Mouse (Mus musculus) forebrain, postnatal 0 days (tissue): Measurements from ENCODE around the gene Nelfb. TPM values are rescaled to one million over a fixed set of nuclear protein-coding genes. Genes with fewer than 3 reads are reported as not detected.
A peak's percentile ranks its signal among the peaks of the same experiment; 100 is the strongest.

Source experiments
- ATAC-seq: fragments of 200-750 bp; cut with Nextera tagmentation; 2 replicates; pipeline ENCODE4 v1.8.0; 2017; ENCODE audit warnings: mild to moderate bottlenecking, moderate library complexity
- DNase-seq: peaks from one replicate; pipeline ENCODE4 v3.0.0-alpha.2; 2015
- H3K27ac ChIP-seq: fragments of 300-500 bp; sonication (generic); 2 replicates; pipeline ENCODE4 v1.5.1; 2014; ENCODE audit warnings: low read depth, mild to moderate bottlenecking, antibody characterized with exemption, low read length, moderate library complexity, mixed read lengths
- H3K27me3 ChIP-seq: fragments of 300-500 bp; sonication (generic); 2 replicates; pipeline ENCODE4 v1.6.1; 2014; ENCODE audit warnings: mild to moderate bottlenecking, low read length, mixed read lengths; ENCODE audit not compliant: insufficient read depth
- H3K36me3 ChIP-seq: fragments of 300-500 bp; sonication (generic); 2 replicates; pipeline ENCODE4 v1.6.1; 2014; ENCODE audit warnings: mild to moderate bottlenecking, moderate library complexity; ENCODE audit not compliant: insufficient read depth
- H3K4me1 ChIP-seq: fragments of 300-500 bp; sonication (generic); 2 replicates; pipeline ENCODE4 v1.6.1; 2014; ENCODE audit warnings: antibody characterized with exemption; ENCODE audit not compliant: insufficient read depth
- H3K4me2 ChIP-seq: fragments of 300-500 bp; sonication (generic); 2 replicates; pipeline ENCODE4 v1.6.1; 2014; ENCODE audit warnings: low read depth, mild to moderate bottlenecking, moderate library complexity
- H3K4me3 ChIP-seq: fragments of 300-500 bp; sonication (generic); 2 replicates; pipeline ENCODE4 v1.5.1; 2014; ENCODE audit warnings: low read depth, low read length, mixed read lengths
- H3K9ac ChIP-seq: fragments of 300-500 bp; sonication (generic); 2 replicates; pipeline ENCODE4 v1.6.1; 2014; ENCODE audit warnings: mild to moderate bottlenecking
- H3K9me3 ChIP-seq: fragments of 300-500 bp; sonication (generic); 2 replicates; pipeline ENCODE4 v1.6.1; 2016; ENCODE audit warnings: low read length
- CTCF ChIP-seq: sonication (generic); IDR thresholded peaks from 2 replicates; pipeline ENCODE4 v1.5.1; 2016; ENCODE audit warnings: antibody characterized with exemption, control low read depth, low read depth
- WGBS: fragments of 180-500 bp; shearing (Covaris S2); extraction: QIAGEN DNeasy Blood & Tissue Kit; methylation state at CpG from one replicate; pipeline ENCODE4 v1.1.7; 2014; 5-methylcytosine and 5-hydroxymethylcytosine counted together
- polyA plus RNA-seq: library from polyadenylated mRNA; unstranded; fragments of >200 nt; fragmentation: Nextera tagmentation; extraction: Ambion mirVana; gene quantifications from 2 replicates; pipeline ENCODE4 v1.2.1, GENCODE M21; 2015
- total RNA-seq: library from RNA; depleted of rRNA; stranded (reverse); fragments of >200 nt; gene quantifications from 2 replicates; pipeline ENCODE4 v1.2.3, GENCODE M21; 2014

Nelfb gene
- total and polyA plus RNA-seq, 2 experiments from 2014 or later, result 76.1 to 115 TPM

GRCm38 (mm10) chr2:25177685-25178084 is 33.6 kb downstream of the Nelfb start:
- Histone ChIP-seq H3K4me3 (no peak overlapping the region), H3K9me3 (no peaks in the 10 kb centered on the region), H3K4me1 (peaks cover 10% of the 10 kb centered on the region; the same call in 1 of the 2 replicates), H3K27me3 (no peaks in the 10 kb centered on the region), H3K27ac (peak overlapping the region; percentile 78), H3K36me3 (no peaks in the 10 kb centered on the region), H3K4me2 (0 out of 2 replicates have a peak overlapping the region, but pooled peaks have one; percentile 13), H3K9ac (peak overlapping the region; percentile 15; the same call in 1 of the 2 replicates)
- 11% methylated on average over 6 of the region's 6 CpGs for WGBS
- peak; percentile 57 for DNase-seq
- peak; percentile 13 for ATAC-seq
- no peak for TF ChIP-seq CTCF

GRCm38 (mm10) chr2:25177076-25177475 is 34.2 kb downstream of the Nelfb start:
- Histone ChIP-seq H3K27ac (peak overlapping the region; percentile 70), H3K9me3 (no peaks in the 10 kb centered on the region), H3K9ac (peak overlapping the region; percentile 15; the same call in 1 of the 2 replicates), H3K4me1 (peaks cover 6% of the 10 kb centered on the region; the same call in 1 of the 2 replicates), H3K27me3 (no peaks in the 10 kb centered on the region), H3K36me3 (no peaks in the 10 kb centered on the region), H3K4me2 (peak overlapping the region; percentile 9; the same call in 1 of the 2 replicates), H3K4me3 (no peak overlapping the region)
- ATAC-seq (no peak), DNase-seq (no peak)
- 21% methylated on average over 4 of the region's 4 CpGs for WGBS
- no peak for TF ChIP-seq CTCF

- no peak overlapping the region for H3K27ac ChIP-seq
- no peak for DNase-seq
- no peak for TF ChIP-seq CTCF
Measured at GRCm38 (mm10) chr2:25176573-25176972, 34.7 kb downstream of the Nelfb start.

GRCm38 (mm10) chr2:25175690-25176078 is 35.6 kb downstream of the Nelfb start:
- no peak for TF ChIP-seq CTCF
- H3K9ac ChIP-seq, result no peak overlapping the region
- no peak overlapping the region for H3K27ac ChIP-seq
- ATAC-seq, result no peak
- H3K27me3 ChIP-seq, result no peaks in the 10 kb centered on the region
- H3K4me1 ChIP-seq, result peaks cover 2% of the 10 kb centered on the region; the same call in 1 of the 2 replicates
- H3K4me2 ChIP-seq, result no peak overlapping the region
- 74% methylated on average over 4 of the region's 4 CpGs for WGBS
- H3K4me3 ChIP-seq, result no peak overlapping the region
- H3K9me3 ChIP-seq, result no peaks in the 10 kb centered on the region
- H3K36me3 ChIP-seq, result no peaks in the 10 kb centered on the region
- no peak for DNase-seq

More at GRCm38 (mm10) chr2:25176573-25176972, 34.7 kb downstream of the Nelfb start:
- no peak overlapping the region for H3K4me2 ChIP-seq
- H3K9me3 ChIP-seq, result no peaks in the 10 kb centered on the region
- H3K36me3 ChIP-seq, result no peaks in the 10 kb centered on the region
- no peak for ATAC-seq
- peaks cover 2% of the 10 kb centered on the region; the same call in 1 of the 2 replicates for H3K4me1 ChIP-seq
- 66% methylated on average over 6 of the region's 6 CpGs for WGBS
- no peak overlapping the region for H3K9ac ChIP-seq
- no peaks in the 10 kb centered on the region for H3K27me3 ChIP-seq
- no peak overlapping the region for H3K4me3 ChIP-seq

- Histone ChIP-seq H3K27ac (no peak overlapping the region), H3K9me3 (no peaks in the 10 kb centered on the region), H3K27me3 (no peaks in the 10 kb centered on the region), H3K4me2 (no peak overlapping the region), H3K4me1 (peaks cover 2% of the 10 kb centered on the region; the same call in 1 of the 2 replicates), H3K4me3 (no peak overlapping the region), H3K9ac (no peak overlapping the region), H3K36me3 (no peaks in the 10 kb centered on the region)
- WGBS, result 63% methylated on average over 7 of the region's 7 CpGs
- DNase-seq (no peak), ATAC-seq (no peak)
- no peak for TF ChIP-seq CTCF
Measured at GRCm38 (mm10) chr2:25174866-25175689, 36.2 kb downstream of the Nelfb start.

- WGBS, result 98% methylated on average over 4 of the region's 4 CpGs
- TF ChIP-seq CTCF, result no peak
- H3K27ac ChIP-seq, result no peak overlapping the region
- H3K9me3 ChIP-seq, result no peaks in the 10 kb centered on the region
- no peaks in the 10 kb centered on the region for H3K36me3 ChIP-seq
- peaks cover 6% of the 10 kb centered on the region for H3K4me1 ChIP-seq
- no peak overlapping the region for H3K4me2 ChIP-seq
- DNase-seq (no peak), ATAC-seq (no peak)
- H3K4me3 ChIP-seq, result no peak overlapping the region
- no peak overlapping the region for H3K9ac ChIP-seq
- H3K27me3 ChIP-seq, result no peaks in the 10 kb centered on the region
Measured at GRCm38 (mm10) chr2:25173821-25174220, 37.5 kb downstream of the Nelfb start.

- no peaks in the 10 kb centered on the region for H3K36me3 ChIP-seq
- WGBS, result 77% methylated on average over 8 of the region's 8 CpGs
- ATAC-seq, result no peak
- TF ChIP-seq CTCF, result no peak
- H3K9ac ChIP-seq, result no peak overlapping the region
- no peak overlapping the region for H3K27ac ChIP-seq
- peaks cover 6% of the 10 kb centered on the region for H3K4me1 ChIP-seq
- no peak overlapping the region for H3K4me2 ChIP-seq
- no peak overlapping the region for H3K4me3 ChIP-seq
- H3K9me3 ChIP-seq, result no peaks in the 10 kb centered on the region
- no peaks in the 10 kb centered on the region for H3K27me3 ChIP-seq
- no peak for DNase-seq
Measured at GRCm38 (mm10) chr2:25172629-25173028, 38.7 kb downstream of the Nelfb start.
